Comparison of ENCODE assay signal across 10 mouse cellular contexts in the genomic region with DNA sequence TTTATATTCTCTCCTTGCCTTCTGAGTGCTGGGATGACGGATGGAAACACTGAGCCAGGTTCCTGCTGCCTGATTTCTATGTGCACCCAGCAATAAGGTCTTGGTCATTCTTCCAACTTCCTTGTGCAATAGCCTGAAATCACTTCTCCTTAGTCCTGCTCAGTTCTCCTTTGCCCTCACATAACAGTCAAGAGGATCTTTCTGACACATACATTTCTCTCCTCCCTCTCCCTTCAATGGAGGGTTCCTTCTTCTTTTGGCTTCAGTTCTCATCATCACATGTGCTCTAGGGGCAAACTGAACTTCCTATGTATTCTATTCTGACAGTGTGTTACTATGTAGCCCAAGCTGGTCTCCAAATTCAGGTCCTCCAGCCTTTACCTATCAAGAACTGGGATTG. TPM values are rescaled to one million over a fixed set of nuclear protein-coding genes. Genes with fewer than 3 reads are reported as not detected.
DNase-seq lines count a peak whose midpoint lies in the region; ATAC-seq and TF ChIP-seq lines count a peak whose summit lies in the region.
"Had no signal": no experiment of that assay in that cellular context is flagged by ENCODE, and none has a peak within 500 bp of the region (broad histone marks: within the 10 kb centered on the region; RNA-seq: fewer than 3 reads in every experiment).

No protein-coding gene starts in this region.

- TF ChIP-seq CTCF in stomach, postnatal 0 days (IDR thresholded peaks at IDR 0.05; ENCODE audit: low read depth): no peak

- no peak for ATAC-seq in neural tube, embryonic 13.5 days (ENCODE audit: low read depth)
- ATAC-seq in stomach, postnatal 0 days (ENCODE audit: low FRiP score, low TSS enrichment): no peak

- H3K27ac ChIP-seq in heart, embryonic 10.5 days: no peak overlapping the region; the same call in 1 of the 2 replicates
- peak overlapping the region; percentile 77; the same call in 1 of the 2 replicates for H3K27ac ChIP-seq in neural tube, embryonic 13.5 days (replicated peaks)
- peak overlapping the region; percentile 97 for H3K27ac ChIP-seq in macrophage
- peak overlapping the region; percentile 53 for H3K27ac ChIP-seq in stomach, postnatal 0 days (replicated peaks)
- H3K27ac ChIP-seq: forebrain, embryonic 15.5 days had no signal

- no peak overlapping the region for H3K4me2 ChIP-seq in neural tube, embryonic 13.5 days
- no peak overlapping the region for H3K4me2 ChIP-seq in stomach, postnatal 0 days (replicated peaks; ENCODE audit: low read depth)

- no peak for TF ChIP-seq EP300 in stomach, postnatal 0 days (optimal IDR thresholded peaks at IDR 0.05)

- H3K9ac ChIP-seq in neural tube, embryonic 13.5 days: no peak overlapping the region
- no peak overlapping the region for H3K9ac ChIP-seq in stomach, postnatal 0 days (ENCODE audit: low read length)

- 80% methylated on average over 1 of the region's 1 CpGs for WGBS in heart, embryonic 10.5 days
- WGBS in neural tube, embryonic 13.5 days: 90% methylated on average over 1 of the region's 1 CpGs
- WGBS in macrophage (ENCODE audit: missing documents): 0% methylated on average over 1 of the region's 1 CpGs
- WGBS in stomach, postnatal 0 days: 89% methylated on average over 1 of the region's 1 CpGs

- no peaks in the 10 kb centered on the region for H3K9me3 ChIP-seq in heart, embryonic 10.5 days
- no peaks in the 10 kb centered on the region for H3K9me3 ChIP-seq in neural tube, embryonic 13.5 days
- H3K9me3 ChIP-seq in stomach, postnatal 0 days (ENCODE audit: control insufficient read depth, low read length): no peaks in the 10 kb centered on the region
- H3K9me3 ChIP-seq: forebrain, embryonic 15.5 days had no signal

- 0 out of 2 replicates have a peak, but pooled peaks cover 3% of the 10 kb centered on the region for H3K27me3 ChIP-seq in heart, embryonic 10.5 days (ENCODE audit: insufficient read depth, poor library complexity, severe bottlenecking)
- H3K27me3 ChIP-seq in neural tube, embryonic 13.5 days: no peaks in the 10 kb centered on the region
- no peaks in the 10 kb centered on the region for H3K27me3 ChIP-seq in stomach, postnatal 0 days (ENCODE audit: control insufficient read depth, insufficient read depth, low read length)
- H3K27me3 ChIP-seq: forebrain, embryonic 15.5 days had no signal

- H3K4me3 ChIP-seq in heart, embryonic 10.5 days: 0 out of 2 replicates have a peak overlapping the region, but pooled peaks have one; percentile 100
- H3K4me3 ChIP-seq in neural tube, embryonic 13.5 days: no peak overlapping the region
- H3K4me3 ChIP-seq in macrophage (ENCODE audit: inconsistent target): no peak overlapping the region
- no peak overlapping the region for H3K4me3 ChIP-seq in stomach, postnatal 0 days (ENCODE audit: low read depth, low read length)

- intact Hi-C loops in heart, postnatal 25 days (cut with DNase I): loop anchor here (2.0 kb wide), 1 partner anchor 77 kb away; a partner anchor contains a TSS
- intact Hi-C loops in gastrocnemius, postnatal 14 days (cut with DNase I; ENCODE audit: low total_unique reads): no loop called here

- DNase-seq in heart, embryonic 10.5 days (ENCODE audit: low spot score): no peak
- DNase-seq in heart, postnatal 25 days (ENCODE audit: low spot score): no peak
- no peak for DNase-seq in neural tube, embryonic 10.5 days (ENCODE audit: extremely low spot score, low spot score)
- DNase-seq in stomach, postnatal 0 days (ENCODE audit: low spot score): no peak
- DNase-seq in left cerebral cortex, adult 11 months (ENCODE audit: low spot score): no peak
- DNase-seq in gastrocnemius, postnatal 14 days: no peak

- no peaks in the 10 kb centered on the region for H3K36me3 ChIP-seq in heart, embryonic 10.5 days
- no peaks in the 10 kb centered on the region for H3K36me3 ChIP-seq in neural tube, embryonic 13.5 days
- H3K36me3 ChIP-seq in macrophage (ENCODE audit: inconsistent target): no peaks in the 10 kb centered on the region
- no peaks in the 10 kb centered on the region for H3K36me3 ChIP-seq in stomach, postnatal 0 days (ENCODE audit: control insufficient read depth, insufficient read depth, low read length)
- H3K36me3 ChIP-seq: forebrain, embryonic 15.5 days had no signal

- H3K79me2 ChIP-seq in macrophage (ENCODE audit: inconsistent target): peaks cover 33% of the 10 kb centered on the region

- H3K4me1 ChIP-seq in heart, embryonic 10.5 days: peaks cover 35% of the 10 kb centered on the region
- peaks cover 40% of the 10 kb centered on the region for H3K4me1 ChIP-seq in neural tube, embryonic 13.5 days (replicated peaks)
- peaks cover 4% of the 10 kb centered on the region; the same call in 1 of the 2 replicates for H3K4me1 ChIP-seq in stomach, postnatal 0 days (replicated peaks; ENCODE audit: control insufficient read depth, insufficient read depth)

RNA-seq across cellular contexts. Expression of a gene that starts 1.3 kb away (rescaled TPM):
- polyA plus RNA-seq in heart, embryonic 10.5 days (2016; fragmentation: Nextera tagmentation; extraction: Ambion mirVana): 50.2 and 68.6 TPM in 2 replicates
- total RNA-seq in heart, postnatal 25 days (2021): 100 to 1,000 TPM; 208 to 227 TPM
- 16.3 and 16.9 TPM in 2 replicates for polyA plus RNA-seq in neural tube, embryonic 13.5 days (2015; fragmentation: Nextera tagmentation; extraction: Ambion mirVana)
- total RNA-seq in macrophage (2018; cell fraction: chromatin; rRNA removed): 100 to 1,000 TPM in 2 of 26 experiments, 10 to 100 TPM in 24; 15.5 to 109 (median 53.9) TPM
- total RNA-seq in macrophage (2018; cell fraction: cytosol; rRNA removed): 10 to 100 TPM; 17.7 to 36.8 (median 27.9) TPM
- 10 to 100 TPM; 17.6 to 92.7 (median 33.5) TPM for total RNA-seq in macrophage (2018; cell fraction: nucleus; rRNA removed)
- 22.2 to 42.3 TPM (median 23.6 TPM) in 3 replicates for polyA plus RNA-seq in macrophage (2018)
- 17.8 and 19.9 TPM in 2 replicates for polyA plus RNA-seq in stomach, postnatal 0 days (2015; fragmentation: Nextera tagmentation; extraction: Ambion mirVana)
- 10 to 100 TPM; 82.1 to 89.8 TPM for total RNA-seq in gastrocnemius, postnatal 14 days (2021)

RNA-seq across cellular contexts. Expression of a gene that starts 28.6 kb away (rescaled TPM):
- polyA plus RNA-seq in heart, embryonic 10.5 days (2016; fragmentation: Nextera tagmentation; extraction: Ambion mirVana): 1.6 and 1.7 TPM in 2 replicates
- total RNA-seq in heart, postnatal 25 days (2021): under 1 TPM; 0.47 to 0.59 TPM
- polyA plus RNA-seq in neural tube, embryonic 13.5 days (2015; fragmentation: Nextera tagmentation; extraction: Ambion mirVana): 1.9 and 2.1 TPM in 2 replicates
- 1 to 10 TPM in 4 of 26 experiments, under 1 TPM in 7, not detected in 15; 0.16 to 2.1 (median 0.87) TPM for total RNA-seq in macrophage (2018; cell fraction: chromatin; rRNA removed)
- under 1 TPM in 25 of 26 experiments, not detected in 1; 0.03 to 0.24 (median 0.06) TPM for total RNA-seq in macrophage (2018; cell fraction: cytosol; rRNA removed)
- 1 to 10 TPM in 2 of 26 experiments, under 1 TPM in 12, not detected in 12; 0.11 to 2.4 (median 0.45) TPM for total RNA-seq in macrophage (2018; cell fraction: nucleus; rRNA removed)
- polyA plus RNA-seq in macrophage (2018): 0.13 to 0.20 TPM in 2 of 3 replicates, not detected in the other
- 0.55 and 0.62 TPM in 2 replicates for polyA plus RNA-seq in stomach, postnatal 0 days (2015; fragmentation: Nextera tagmentation; extraction: Ambion mirVana)
- total RNA-seq in gastrocnemius, postnatal 14 days (2021): under 1 TPM; 0.09 to 0.12 TPM
- polyA plus RNA-seq: CD4-positive, CD25-positive, alpha-beta regulatory T cell, adult 4 months had no signal

RNA-seq across cellular contexts. Expression of a gene that starts 37.3 kb away (rescaled TPM):
- polyA plus RNA-seq in heart, embryonic 10.5 days (2016; fragmentation: Nextera tagmentation; extraction: Ambion mirVana): 5.2 and 7.0 TPM in 2 replicates
- total RNA-seq in heart, postnatal 25 days (2021): 10 to 100 TPM; 85.8 to 86.8 TPM
- polyA plus RNA-seq in neural tube, embryonic 13.5 days (2015; fragmentation: Nextera tagmentation; extraction: Ambion mirVana): 10.9 and 11.5 TPM in 2 replicates
- 1 to 10 TPM in 15 of 26 experiments, under 1 TPM in 11; 0.12 to 3.0 (median 1.2) TPM for total RNA-seq in macrophage (2018; cell fraction: chromatin; rRNA removed)
- total RNA-seq in macrophage (2018; cell fraction: cytosol; rRNA removed): 1 to 10 TPM in 5 of 26 experiments, under 1 TPM in 21; 0.31 to 1.5 (median 0.73) TPM
- total RNA-seq in macrophage (2018; cell fraction: nucleus; rRNA removed): 1 to 10 TPM in 14 of 26 experiments, under 1 TPM in 12; 0.40 to 2.4 (median 1.1) TPM
- polyA plus RNA-seq in macrophage (2018): 0.27 to 0.59 TPM (median 0.37 TPM) in 3 replicates
- 7.6 and 8.2 TPM in 2 replicates for polyA plus RNA-seq in stomach, postnatal 0 days (2015; fragmentation: Nextera tagmentation; extraction: Ambion mirVana)
- total RNA-seq in gastrocnemius, postnatal 14 days (2021): 1 to 10 TPM; 9.9 to 10.0 TPM
